ENCODE assay signal across 12 mouse cellular contexts in genomic region chr6:66399091-66399755, GRCm38 (mm10).
DNase-seq lines count a peak whose midpoint lies in the region; ATAC-seq lines count a peak whose summit lies in the region.
"Had no signal": no experiment of that assay in that cellular context is flagged by ENCODE, and none has a peak within 500 bp of the region (broad histone marks: within the 10 kb centered on the region; RNA-seq: fewer than 3 reads in every experiment).

No protein-coding gene starts in this region.

- H3K36me3 ChIP-seq in forebrain, embryonic 10.5 days (replicated peaks): no peaks in the 10 kb centered on the region
- H3K36me3 ChIP-seq in neural tube, embryonic 13.5 days: no peaks in the 10 kb centered on the region
- H3K36me3 ChIP-seq: liver, embryonic 13.5 days; stomach, embryonic 15.5 days had no signal

- peaks cover 47% of the 10 kb centered on the region for H3K4me1 ChIP-seq in forebrain, embryonic 10.5 days
- H3K4me1 ChIP-seq in neural tube, embryonic 13.5 days (replicated peaks): peaks cover 11% of the 10 kb centered on the region
- H3K4me1 ChIP-seq: liver, embryonic 13.5 days; stomach, embryonic 15.5 days had no signal

- no peak overlapping the region for H3K4me2 ChIP-seq in neural tube, embryonic 13.5 days
- H3K4me2 ChIP-seq: liver, embryonic 13.5 days; stomach, embryonic 15.5 days had no signal

- no peak overlapping the region for H3K9ac ChIP-seq in neural tube, embryonic 13.5 days
- H3K9ac ChIP-seq: liver, embryonic 13.5 days; stomach, embryonic 15.5 days had no signal

- whole genome bisulfite sequencing in forebrain, embryonic 10.5 days: 14% methylated on average over 4 of the region's 4 CpGs
- WGBS in neural tube, embryonic 13.5 days: 8% methylated on average over 4 of the region's 4 CpGs

- no peaks in the 10 kb centered on the region for H3K27me3 ChIP-seq in forebrain, embryonic 10.5 days (ENCODE audit: poor library complexity, severe bottlenecking)
- H3K27me3 ChIP-seq in neural tube, embryonic 13.5 days: no peaks in the 10 kb centered on the region
- H3K27me3 ChIP-seq: liver, embryonic 13.5 days; stomach, embryonic 15.5 days had no signal

- H3K27ac ChIP-seq in forebrain, embryonic 10.5 days: peak overlapping the region; percentile 69
- H3K27ac ChIP-seq in neural tube, embryonic 13.5 days (replicated peaks): no peak overlapping the region
- H3K27ac ChIP-seq: liver, embryonic 13.5 days; stomach, embryonic 15.5 days had no signal

- no peak overlapping the region for H3K4me3 ChIP-seq in forebrain, embryonic 10.5 days
- H3K4me3 ChIP-seq in neural tube, embryonic 13.5 days: no peak overlapping the region
- H3K4me3 ChIP-seq: liver, embryonic 13.5 days; myocyte; stomach, embryonic 15.5 days had no signal

- no peaks in the 10 kb centered on the region for H3K9me3 ChIP-seq in forebrain, embryonic 10.5 days
- H3K9me3 ChIP-seq in neural tube, embryonic 13.5 days: no peaks in the 10 kb centered on the region
- H3K9me3 ChIP-seq: liver, embryonic 13.5 days; stomach, embryonic 15.5 days had no signal

- peak; percentile 70 for ATAC-seq in frontal cortex, adult (ENCODE audit: low TSS enrichment)
- ATAC-seq in neural tube, embryonic 13.5 days (ENCODE audit: low read depth): peak; percentile 84

- DNase-seq in frontal cortex, postnatal 10 days (ENCODE audit: low spot score in 2 of 2): no peak
- peak; percentile 72 for DNase-seq in forebrain, embryonic 10.5 days (ENCODE audit: extremely low spot score, low spot score)
- peak; percentile 7 to 44 for DNase-seq in layer of hippocampus, adult 8-10 months (ENCODE audit: low spot score in 2 of 2)
- no peak for DNase-seq in adrenal gland, adult 18-20 months (ENCODE audit: low spot score in 2 of 2)
- no peak for DNase-seq in urinary bladder, adult 2 months (ENCODE audit: low spot score)
- DNase-seq in thymus, postnatal 4 days: no peak
- DNase-seq: kidney, postnatal 25 days; liver, embryonic 13.5 days had no signal

Comparison
In these comparisons a context has a peak if more than half of its experiments do, and no peak if none do; other contexts are left out.
1. DNase-seq: peak in forebrain, embryonic 10.5 days (single experiment) and layer of hippocampus, adult 8-10 months (2 of 2); none in frontal cortex, postnatal 10 days (0 of 2), adrenal gland, adult 18-20 months (0 of 2), urinary bladder, adult 2 months (single experiment) and thymus, postnatal 4 days (single experiment).